Mouse (Mus musculus) MEL (cell line): ENCODE data around the gene Chst8.

Experiments used
- ETS1 ChIP-seq: IDR thresholded peaks from 2 replicates; pipeline ENCODE4 v1.6.1; 2012; ENCODE audit warnings: low read depth, mild to moderate bottlenecking, inconsistent platforms, low read length, improper control_type of control experiment, moderate library complexity
- MAZ ChIP-seq: IDR thresholded peaks from 2 replicates; pipeline ENCODE4 v1.6.1; 2012; ENCODE audit warnings: low read depth, mild to moderate bottlenecking, inconsistent platforms, low read length, improper control_type of control experiment

- TF ChIP-seq ETS1 (no peak), MAZ (no peak)
Observed at GRCm38 (mm10) chr7:34714848-34715460, 97.6 kb downstream of the Chst8 start.
